Mouse (Mus musculus) retina, postnatal 7 days (tissue): ENCODE data around the gene Glt8d2.
"Not testable (repeated sequence)": the region's sequence is repeated elsewhere in the genome, so short reads cannot be mapped to it uniquely, and the experiment has no call there.

Source experiments
- DNase-seq: peaks from one replicate; pipeline ENCODE4 v3.0.0-alpha.2; 2012; ENCODE audit warnings: low read depth, low spot score

Glt8d2 gene

DNA sequence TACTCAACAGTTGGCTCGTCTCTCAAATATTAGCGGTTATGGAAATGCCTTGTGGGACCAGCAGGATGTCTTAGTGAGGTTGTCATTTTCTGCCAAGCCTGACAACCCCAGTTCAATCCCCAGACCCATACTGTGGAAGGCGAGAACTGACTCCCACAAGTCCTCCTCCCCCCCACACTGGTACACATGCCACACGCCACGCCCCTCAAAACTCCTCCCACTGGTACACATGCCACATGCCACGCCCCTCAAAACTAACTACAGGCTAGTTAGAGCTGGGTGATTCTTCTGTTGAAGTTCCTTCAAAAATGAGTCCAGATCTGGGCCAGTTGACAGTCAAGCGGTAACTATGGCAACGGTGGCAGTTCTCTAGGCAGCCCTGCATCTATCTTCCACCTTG is 44.4 kb downstream of the Glt8d2 start:
- DNase-seq = no peak

DNA sequence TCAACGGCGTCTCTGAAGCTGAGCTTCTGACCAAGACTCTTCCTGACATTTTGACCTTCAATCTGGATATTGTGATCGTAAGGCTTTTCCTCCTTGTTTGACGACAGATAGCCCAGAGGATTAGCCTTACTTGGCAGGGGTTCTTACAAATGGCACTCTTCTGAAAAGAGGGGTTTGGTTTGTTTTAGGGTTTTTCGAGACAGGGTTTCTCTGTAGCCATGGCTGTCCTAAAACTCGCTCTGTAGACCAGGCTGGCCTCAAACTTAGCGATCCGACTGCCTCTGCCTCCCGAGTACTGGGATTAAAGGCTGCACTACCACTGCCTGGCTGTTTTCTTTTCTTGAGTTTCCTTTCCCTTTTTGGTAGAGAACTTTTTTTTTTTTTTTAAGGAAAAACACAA is 49.0 kb downstream of the Glt8d2 start:
- DNase-seq = no peak

DNA sequence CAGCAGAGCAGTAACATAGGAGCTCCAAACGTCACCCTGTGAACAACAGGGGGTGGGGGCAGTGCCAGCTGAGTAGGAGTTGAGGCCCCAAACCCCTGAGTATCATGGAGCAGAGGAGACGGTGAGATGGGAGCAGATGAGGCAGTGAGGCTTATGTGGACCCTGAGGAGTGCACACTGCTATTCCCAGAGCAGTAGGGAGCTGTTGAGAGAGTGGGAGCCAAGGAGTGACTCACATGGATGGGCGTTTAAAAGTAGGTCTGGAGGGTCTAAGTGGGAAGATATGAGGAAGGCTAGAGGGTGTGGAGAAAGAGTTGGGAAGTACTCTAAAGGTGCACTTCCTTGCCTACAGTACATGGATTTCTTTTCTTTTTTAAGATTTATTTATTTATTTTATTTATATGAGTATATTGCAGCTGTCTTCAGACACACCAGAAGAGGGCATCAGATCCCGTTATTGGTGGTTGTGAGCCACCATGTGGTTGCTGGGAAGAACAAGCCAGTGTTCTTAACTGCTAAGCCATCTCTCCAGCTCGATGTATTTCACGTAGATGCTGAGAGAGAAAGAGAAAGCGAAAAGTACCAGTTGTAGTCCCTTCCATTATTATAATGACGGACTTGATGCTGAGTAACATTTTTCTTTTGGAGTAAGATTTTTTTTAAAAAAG is 51.3 kb downstream of the Glt8d2 start:
- DNase-seq = no peak

DNA sequence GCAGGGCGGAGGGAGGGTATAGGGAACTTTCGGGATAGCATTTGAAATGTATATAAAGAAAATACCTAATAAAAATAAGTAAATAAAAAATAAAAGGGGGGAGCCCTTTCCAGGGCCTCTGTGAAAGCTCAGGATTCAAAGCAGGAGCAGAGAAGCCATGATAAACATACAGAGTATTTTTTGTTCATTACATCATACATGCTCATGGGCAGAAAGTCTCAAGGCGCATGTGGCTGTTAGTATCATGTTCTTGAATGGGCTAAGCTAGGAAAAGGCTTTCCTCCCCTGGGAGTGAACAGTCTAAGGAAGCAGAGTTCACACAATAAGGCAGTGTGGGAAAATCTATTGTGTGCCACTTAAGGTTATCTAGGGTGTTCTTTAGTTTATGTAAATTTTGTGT is 54.1 kb downstream of the Glt8d2 start:
- DNase-seq = no peak

DNA sequence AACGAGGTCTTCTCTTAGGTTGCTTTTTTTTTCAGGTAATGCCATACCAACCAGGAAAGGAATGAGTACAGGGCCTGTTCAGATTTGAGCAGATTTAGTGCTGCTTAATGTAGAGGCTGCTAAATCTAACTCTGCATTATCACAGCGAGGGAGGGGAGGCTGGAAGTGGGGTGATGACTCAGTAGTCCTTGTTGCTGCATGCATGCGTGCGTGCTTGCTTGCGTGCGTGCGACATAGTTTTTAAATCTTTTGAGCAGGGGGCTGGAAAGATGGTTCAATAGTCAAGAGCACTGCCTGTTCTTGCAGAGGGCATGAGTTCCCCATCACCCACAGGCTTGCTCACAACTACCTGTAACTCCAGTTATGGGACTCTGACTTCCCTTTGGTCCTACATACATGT is 56.1 kb downstream of the Glt8d2 start:
- DNase-seq = no peak

DNA sequence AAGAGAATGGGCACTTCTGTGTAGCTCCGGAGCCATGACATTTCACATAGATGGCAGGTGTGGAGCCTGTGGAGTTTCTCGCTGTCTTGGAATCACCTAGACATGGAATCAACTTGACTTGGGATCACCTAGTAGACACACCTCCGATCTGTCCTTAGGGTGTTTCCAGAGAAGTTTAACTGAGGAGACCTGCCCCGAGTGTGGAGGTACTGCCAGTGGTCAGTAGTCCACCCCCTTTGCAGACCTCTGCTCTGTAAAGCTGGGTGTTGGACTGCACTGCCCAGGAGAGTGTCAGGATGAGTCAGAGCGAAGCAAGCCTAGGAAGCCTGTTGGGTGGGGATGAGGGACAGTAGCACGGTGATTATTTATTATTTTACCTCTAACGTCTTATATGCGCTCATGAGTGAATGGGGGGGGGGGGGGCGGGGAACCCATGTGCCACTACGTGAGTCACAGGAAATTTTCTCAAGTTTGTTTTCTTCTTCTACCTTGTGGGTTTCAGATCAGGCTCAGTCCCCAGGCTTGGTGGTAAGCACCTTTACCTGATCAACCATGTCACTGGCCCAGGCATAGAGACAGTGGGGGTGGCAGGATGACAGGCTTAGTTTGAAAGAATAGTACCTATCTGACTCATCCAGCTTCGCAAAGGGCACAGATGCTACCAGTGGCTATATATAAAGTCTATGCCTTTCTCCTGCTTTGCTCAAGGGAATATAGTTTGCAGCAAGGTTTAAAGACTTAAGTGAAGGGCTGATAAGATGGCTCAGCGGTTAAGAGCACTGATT is 57.8 kb downstream of the Glt8d2 start:
- DNase-seq = no peak

DNA sequence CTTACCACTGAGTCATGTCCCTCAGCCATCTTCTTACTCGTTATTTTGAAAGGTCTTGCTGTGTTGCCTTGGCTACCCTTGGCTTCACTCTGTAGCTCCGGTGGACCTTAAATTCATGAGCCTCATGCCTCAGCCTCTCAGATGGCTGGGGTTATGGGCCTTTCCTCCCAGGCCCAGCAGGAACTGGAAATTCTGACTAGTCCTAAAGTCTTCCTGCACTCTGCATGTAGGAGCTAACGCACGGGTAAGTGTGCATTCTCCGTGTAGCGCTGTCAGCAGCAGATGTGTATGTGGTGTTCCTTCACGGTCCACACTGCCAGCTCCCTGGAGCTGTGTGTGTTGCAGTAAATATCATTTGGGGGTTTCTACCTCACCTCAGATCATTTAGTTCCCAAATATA is 59.3 kb downstream of the Glt8d2 start:
- no peak for DNase-seq

DNA sequence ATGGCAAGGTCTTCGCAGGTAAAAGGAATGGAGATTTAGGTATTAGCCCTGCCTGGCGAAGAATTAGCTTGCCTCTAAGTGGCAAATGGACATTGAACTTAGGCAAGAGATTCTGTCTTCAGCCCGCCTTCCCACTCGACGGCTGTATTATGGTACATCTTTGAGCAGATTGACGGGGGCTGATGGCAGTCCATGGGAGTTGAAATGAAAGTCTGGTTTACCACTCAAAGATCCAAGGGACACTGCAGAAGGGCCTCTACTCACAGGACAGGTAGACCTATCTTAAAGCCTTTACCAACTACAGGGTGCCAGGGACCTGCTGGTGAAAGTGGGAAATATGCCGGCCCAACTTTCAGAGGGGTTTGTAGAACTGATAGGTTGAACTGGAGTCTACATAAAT is 60.0 kb downstream of the Glt8d2 start:
- no peak for DNase-seq

DNA sequence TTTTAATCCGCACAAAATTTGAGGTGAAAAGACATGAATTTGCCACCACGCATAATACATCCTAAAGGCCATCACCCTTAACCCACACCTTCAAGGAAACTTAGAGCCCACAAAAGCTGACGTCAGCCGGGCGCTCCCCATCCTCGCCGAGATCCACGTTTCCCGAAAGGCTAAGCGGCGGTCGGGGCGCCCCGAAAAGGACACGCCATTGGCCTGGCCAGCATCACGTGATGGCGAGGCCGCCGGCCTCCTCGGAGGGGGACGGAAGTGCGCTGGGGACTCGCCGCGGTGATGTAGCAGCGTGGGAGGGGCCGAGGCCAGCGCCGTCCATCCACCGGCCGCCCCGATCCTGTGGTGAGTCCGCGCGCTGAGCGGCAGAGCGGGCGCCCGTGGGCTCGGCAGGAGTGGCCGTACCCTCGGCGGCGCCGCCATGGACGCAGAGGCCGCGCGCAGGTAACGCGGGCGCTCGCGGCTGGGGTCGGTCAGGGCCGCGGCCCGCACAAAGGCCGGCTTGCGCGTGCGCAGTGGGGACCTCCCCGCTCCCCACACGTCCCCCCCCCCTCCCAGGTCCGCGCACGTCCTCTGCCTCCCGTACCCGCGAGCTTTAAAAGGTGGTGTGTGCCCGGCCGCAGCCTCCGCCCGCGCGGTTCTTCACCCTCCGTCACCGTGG is 60.7 kb downstream of the Glt8d2 start, which contains the start of gene Tdg:
Gene Tdg (plus strand): TSS at position 243 of the 670 bp plus-strand sequence.
- peak; percentile 83 for DNase-seq

DNA sequence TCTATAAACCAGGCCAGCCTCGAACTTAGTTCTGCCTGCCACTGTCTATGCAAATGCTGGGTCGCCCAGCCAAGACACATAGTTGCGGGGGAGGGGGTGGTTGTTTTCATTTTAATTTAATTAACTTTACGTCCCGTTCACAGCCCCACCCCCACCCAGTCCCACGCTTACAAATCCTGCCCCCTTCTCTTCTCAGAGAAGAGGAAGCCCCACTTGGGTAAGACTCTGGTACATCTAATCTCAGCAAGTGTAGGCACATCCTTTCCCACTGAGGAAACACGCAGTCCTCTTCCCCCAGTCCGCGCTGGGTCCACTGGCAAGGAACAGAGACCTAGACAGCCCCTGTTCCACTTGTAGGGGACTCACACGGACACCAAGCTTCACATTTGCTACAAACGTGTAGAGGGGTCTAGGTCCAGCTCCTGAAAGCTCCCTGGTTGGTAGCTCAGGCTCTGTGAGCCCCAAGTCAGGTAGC is 61.3 kb downstream of the Glt8d2 start:
- no peak for DNase-seq

DNA sequence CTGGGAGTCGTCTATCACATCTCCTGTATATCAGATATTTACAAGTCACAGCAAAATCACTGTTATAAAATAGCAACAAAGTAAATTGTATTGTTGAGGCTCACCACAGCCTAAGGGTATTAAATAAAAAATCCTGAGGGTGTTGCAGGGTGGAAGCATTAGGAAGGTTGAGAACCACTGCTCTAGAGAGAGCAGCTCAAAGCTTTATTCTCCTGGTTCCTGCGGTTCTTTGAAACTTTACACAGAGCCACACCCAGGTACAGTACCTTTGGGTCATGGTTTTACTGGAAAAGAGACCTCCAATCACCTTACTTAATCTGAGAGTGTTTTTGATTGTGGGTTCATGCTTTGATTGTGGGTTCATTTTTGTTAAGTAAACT is 66.9 kb downstream of the Glt8d2 start:
- DNase-seq = not testable (repeated sequence)

DNA sequence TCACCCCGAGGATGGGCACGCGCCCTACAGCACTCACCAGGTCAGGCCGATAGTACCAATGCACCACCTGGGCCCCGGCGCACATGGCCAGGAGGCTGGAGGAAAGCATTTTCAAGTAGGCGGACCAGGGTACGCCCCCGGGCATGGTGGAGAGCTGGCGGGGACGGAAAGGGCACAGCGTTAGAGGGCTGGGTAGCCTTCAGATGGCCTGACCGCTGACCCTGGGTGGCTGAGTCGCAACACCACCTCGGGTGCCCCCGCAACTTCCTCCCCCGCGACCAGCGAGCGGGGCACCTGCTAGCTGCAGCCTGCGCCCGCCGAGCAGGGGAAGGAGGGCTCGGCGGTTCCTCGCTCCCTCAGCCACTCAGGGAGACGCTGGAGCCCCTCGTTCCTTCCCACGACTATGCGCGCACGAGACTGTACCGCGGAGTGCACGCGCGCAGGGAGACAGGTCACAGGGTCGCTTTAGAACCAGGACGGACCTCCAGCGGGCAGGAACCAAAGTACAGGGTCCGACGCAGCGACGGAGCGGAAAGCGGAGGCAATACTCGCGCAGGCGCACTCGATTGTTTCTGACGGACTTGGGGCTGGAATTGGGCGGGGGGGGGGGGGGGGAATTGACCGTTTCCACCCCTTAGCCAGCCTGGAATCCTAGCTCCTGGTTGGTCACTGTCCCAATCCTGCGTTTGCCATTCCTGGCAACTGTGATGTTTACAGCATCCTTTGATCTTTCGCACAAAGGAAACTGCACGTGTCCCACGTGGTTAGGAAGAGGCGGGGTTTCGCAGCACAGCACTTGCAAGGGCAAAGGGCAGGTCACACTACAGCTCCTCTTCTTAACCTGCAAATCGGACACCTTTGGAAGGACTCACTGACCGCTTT is 67.5 kb downstream of the Glt8d2 start, which contains the start of gene 1190007I07Rik:
Gene 1190007I07Rik (minus strand): TSS at position 558 of the 882 bp plus-strand sequence.
- DNase-seq = peak; percentile 93

DNA sequence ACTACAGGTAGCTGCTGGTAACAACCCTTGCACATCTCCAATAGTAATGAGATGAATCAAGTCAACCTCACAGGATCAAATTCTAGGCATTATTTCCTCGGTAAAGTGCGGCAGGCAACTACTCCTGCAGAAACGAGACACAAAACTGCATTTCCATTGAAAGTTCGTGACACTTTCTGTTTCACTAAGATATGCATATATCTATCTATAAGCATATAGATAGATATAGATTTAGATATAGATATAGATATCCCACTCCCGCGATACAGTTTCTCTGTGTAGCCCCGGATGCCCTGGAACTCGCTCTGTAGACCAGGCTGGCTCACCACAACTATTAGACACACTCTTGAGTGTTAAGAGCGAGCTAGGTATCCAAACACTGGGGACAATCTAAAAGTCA is 68.2 kb downstream of the Glt8d2 start:
- no peak for DNase-seq
